Mouse (Mus musculus): ENCODE measurements at regions not wholly inside any gene's neighbourhood (a gene's known extent, or its start where the extent isn't known, plus 50 kb on each side); places are given as distances from the start of the nearest gene placed in this dataset.

- no peak for TF ChIP-seq POLR2A (IDR thresholded peaks at IDR 0.05; ENCODE audit: extremely low read depth, insufficient read depth, low read length)
- TF ChIP-seq CTCF (IDR thresholded peaks at IDR 0.05; ENCODE audit: extremely low read depth, insufficient read depth, low read length) = no peak
These were observed 296.3 kb downstream of the Olfm4 start for GRCm38 (mm10) chr14:80280188-80280587.
